Mouse (Mus musculus) colon, adult 2 months (tissue): ENCODE measurements around the gene Car2. TPM values are rescaled to one million over a fixed set of nuclear protein-coding genes. Genes with fewer than 3 reads are reported as not detected.

Experiments used
- polyA plus RNA-seq: library from polyadenylated mRNA; depleted of rRNA; stranded (reverse); fragments of >200 nt; gene quantifications from 2 replicates; pipeline ENCODE4 v1.2.3, GENCODE M21; 2012; rRNA removed

Car2 gene
- 1,393 and 1,740 TPM in 2 replicates for polyA plus RNA-seq

GRCm38 (mm10) chr3:14886102-14887098 lies at the start of gene Car2:
TSS of gene Car2 (plus strand) at chr3:14886273.

GRCm38 (mm10) chr3:14863022-14863711 lies 22.9 kb upstream of the Car2 start, which contains the start of gene Car3:
TSS of gene Car3 (plus strand) at chr3:14863512.

Other genes with a start within 250 kb of the Car2 start
- gene Car13, start 244.5 kb upstream of the Car2 start, polyA plus RNA-seq, result 4.9 and 5.1 TPM in 2 replicates
- gene Car1, start 77.9 kb upstream of the Car2 start, polyA plus RNA-seq, result 2,501 and 2,901 TPM in 2 replicates
- 88.9 and 150 TPM in 2 replicates for gene Car3, start 22.8 kb upstream of the Car2 start, polyA plus RNA-seq